Mouse (Mus musculus) ES-Bruce4 (cell line): ENCODE measurements around the gene Pde11a. TPM values are rescaled to one million over a fixed set of nuclear protein-coding genes. Genes with fewer than 3 reads are reported as not detected.

ENCODE experiments used
- H3K27ac ChIP-seq: 2 replicates; pipeline ENCODE4 v1.5.1; 2012; ENCODE audit warnings: low read length, inconsistent platforms; ENCODE audit not compliant: insufficient read depth
- H3K27me3 ChIP-seq: 2 replicates; pipeline ENCODE4 v1.6.1; 2012; ENCODE audit warnings: mild to moderate bottlenecking, low read length, inconsistent platforms; ENCODE audit not compliant: control insufficient read depth, poor library complexity, insufficient read depth, severe bottlenecking
- H3K36me3 ChIP-seq: 2 replicates; pipeline ENCODE4 v1.6.1; 2012; ENCODE audit warnings: inconsistent platforms, mild to moderate bottlenecking, low read length, moderate library complexity; ENCODE audit not compliant: control insufficient read depth, poor library complexity, insufficient read depth, severe bottlenecking
- H3K4me1 ChIP-seq: one replicate; pipeline ENCODE4 v1.8.1; 2011; ENCODE audit warnings: low read length; ENCODE audit not compliant: control insufficient read depth, insufficient read depth
- H3K4me3 ChIP-seq: 2 replicates; pipeline ENCODE4 v1.5.1; 2011; ENCODE audit warnings: low read depth, mild to moderate bottlenecking, low read length
- H3K9ac ChIP-seq: 2 replicates; pipeline ENCODE4 v1.6.1; 2012; ENCODE audit warnings: low read depth, mild to moderate bottlenecking, inconsistent platforms; ENCODE audit not compliant: poor library complexity, severe bottlenecking
- H3K9me3 ChIP-seq: replicated peaks from 2 replicates; pipeline ENCODE4 v1.6.1; 2012; ENCODE audit warnings: mild to moderate bottlenecking, low read length, inconsistent platforms; ENCODE audit not compliant: control insufficient read depth, poor library complexity, insufficient read depth, severe bottlenecking
- CTCF ChIP-seq: IDR thresholded peaks from one replicate; pipeline ENCODE4 v1.8.1; 2011; ENCODE audit warnings: low read depth, low read length
- EP300 ChIP-seq: IDR thresholded peaks from 2 replicates; pipeline ENCODE4 v1.6.1; 2011; ENCODE audit warnings: low read depth, low read length; ENCODE audit not compliant: insufficient read depth
- POLR2A ChIP-seq: IDR thresholded peaks from one replicate; pipeline ENCODE4 v1.8.1; 2011; ENCODE audit warnings: low read length; ENCODE audit not compliant: insufficient read depth
- polyA plus RNA-seq: library from polyadenylated mRNA; stranded (reverse); fragments of >200 nt; gene quantifications from 2 replicates; pipeline ENCODE4 v1.2.4, GENCODE M21; 2011; ENCODE audit warnings: low read depth; ENCODE audit not compliant: missing spikeins, insufficient read depth, insufficient read length

Gene Pde11a
- polyA plus RNA-seq, 1 experiment = 0.76 TPM

- TF ChIP-seq EP300 (no peak), POLR2A (no peak), CTCF (no peak)
Observed at GRCm38 (mm10) chr2:76118491-76118890, 220.1 kb downstream of the Pde11a start.

GRCm38 (mm10) chr2:76117219-76117618, 221.4 kb downstream of the Pde11a start:
- H3K36me3 ChIP-seq = no peaks in the 10 kb centered on the region
- no peaks in the 10 kb centered on the region for H3K27me3 ChIP-seq
- no peak overlapping the region for H3K9ac ChIP-seq
- no peak overlapping the region for H3K4me3 ChIP-seq
- no peaks in the 10 kb centered on the region for H3K4me1 ChIP-seq
- no peak for TF ChIP-seq CTCF
- no peak for TF ChIP-seq POLR2A
- no peak for TF ChIP-seq EP300
- H3K27ac ChIP-seq = no peak overlapping the region
- no peaks in the 10 kb centered on the region for H3K9me3 ChIP-seq

More at GRCm38 (mm10) chr2:76118491-76118890, 220.1 kb downstream of the Pde11a start:
- Histone ChIP-seq H3K27me3 (no peaks in the 10 kb centered on the region), H3K4me1 (no peaks in the 10 kb centered on the region), H3K4me3 (no peak overlapping the region), H3K9me3 (no peaks in the 10 kb centered on the region), H3K36me3 (no peaks in the 10 kb centered on the region), H3K27ac (no peak overlapping the region), H3K9ac (no peak overlapping the region)

GRCm38 (mm10) chr2:76115696-76116095, 222.9 kb downstream of the Pde11a start:
- Histone ChIP-seq H3K9me3 (no peaks in the 10 kb centered on the region), H3K9ac (no peak overlapping the region), H3K27me3 (no peaks in the 10 kb centered on the region), H3K4me1 (no peaks in the 10 kb centered on the region), H3K36me3 (no peaks in the 10 kb centered on the region), H3K4me3 (no peak overlapping the region), H3K27ac (no peak overlapping the region)
- TF ChIP-seq EP300 = no peak
- no peak for TF ChIP-seq POLR2A

GRCm38 (mm10) chr2:76114734-76115133, 223.8 kb downstream of the Pde11a start:
- no peaks in the 10 kb centered on the region for H3K9me3 ChIP-seq
- no peaks in the 10 kb centered on the region for H3K27me3 ChIP-seq
- no peak overlapping the region for H3K4me3 ChIP-seq
- no peak for TF ChIP-seq EP300
- TF ChIP-seq CTCF = peak; percentile 97
- no peak overlapping the region for H3K27ac ChIP-seq
- H3K9ac ChIP-seq = no peak overlapping the region
- no peaks in the 10 kb centered on the region for H3K36me3 ChIP-seq
- no peaks in the 10 kb centered on the region for H3K4me1 ChIP-seq

- no peak overlapping the region for H3K9ac ChIP-seq
- TF ChIP-seq CTCF (no peak), EP300 (no peak), POLR2A (no peak)
- no peaks in the 10 kb centered on the region for H3K36me3 ChIP-seq
- no peak overlapping the region for H3K4me3 ChIP-seq
- H3K4me1 ChIP-seq = no peaks in the 10 kb centered on the region
- H3K27me3 ChIP-seq = no peaks in the 10 kb centered on the region
- no peaks in the 10 kb centered on the region for H3K9me3 ChIP-seq
- H3K27ac ChIP-seq = no peak overlapping the region
Observed at GRCm38 (mm10) chr2:76109653-76110052, 228.9 kb downstream of the Pde11a start.

- no peak overlapping the region for H3K9ac ChIP-seq
- no peak overlapping the region for H3K27ac ChIP-seq
- H3K36me3 ChIP-seq = no peaks in the 10 kb centered on the region
- H3K4me3 ChIP-seq = no peak overlapping the region
- no peaks in the 10 kb centered on the region for H3K4me1 ChIP-seq
- H3K27me3 ChIP-seq = no peaks in the 10 kb centered on the region
- TF ChIP-seq POLR2A (no peak), CTCF (no peak), EP300 (no peak)
- no peaks in the 10 kb centered on the region for H3K9me3 ChIP-seq
Observed at GRCm38 (mm10) chr2:76101889-76102602, 236.5 kb downstream of the Pde11a start.
